Mouse (Mus musculus) small intestine, adult 2 months (tissue): ENCODE data around the gene Ntm. TPM values are rescaled to one million over a fixed set of nuclear protein-coding genes. Genes with fewer than 3 reads are reported as not detected.

Source experiments
- H3K27ac ChIP-seq: fragments of 200-500 bp; 2 replicates; pipeline ENCODE4 v1.5.1; 2012; ENCODE audit warnings: low read depth, low read length, control low read depth, inconsistent platforms; ENCODE audit not compliant: insufficient read depth
- H3K27me3 ChIP-seq: fragments of 200-500 bp; 2 replicates; pipeline ENCODE4 v1.6.1; 2012; ENCODE audit warnings: mild to moderate bottlenecking, moderate library complexity, low read length, inconsistent platforms; ENCODE audit not compliant: control insufficient read depth, insufficient read depth
- H3K36me3 ChIP-seq: fragments of 200-500 bp; 2 replicates; pipeline ENCODE4 v1.6.1; 2012; ENCODE audit warnings: mild to moderate bottlenecking, low read length, control low read depth, inconsistent platforms; ENCODE audit not compliant: control insufficient read depth, insufficient read depth
- H3K4me1 ChIP-seq: fragments of 200-500 bp; 2 replicates; pipeline ENCODE4 v1.6.1; 2012; ENCODE audit warnings: low read length, inconsistent platforms, mixed read lengths; ENCODE audit not compliant: control insufficient read depth, insufficient read depth, insufficient read length
- H3K4me3 ChIP-seq: fragments of 200-500 bp; 2 replicates; pipeline ENCODE4 v1.5.1; 2012; ENCODE audit warnings: low read depth, mild to moderate bottlenecking, control low read depth, inconsistent platforms, low read length, moderate library complexity
- CTCF ChIP-seq: fragments of 200-500 bp; IDR thresholded peaks from 2 replicates; pipeline ENCODE4 v1.5.1; 2012; ENCODE audit warnings: low read depth, mild to moderate bottlenecking, control low read depth, inconsistent platforms, low read length, moderate library complexity, mixed read lengths; ENCODE audit not compliant: insufficient replicate concordance, insufficient read length; ENCODE audit errors: extremely low read depth
- POLR2A ChIP-seq: fragments of 200-500 bp; IDR thresholded peaks from 2 replicates; pipeline ENCODE4 v1.6.1; 2012; ENCODE audit warnings: low read depth, mild to moderate bottlenecking, control low read depth, inconsistent platforms, low read length, moderate library complexity
- WGBS: fragments of 180-500 bp; shearing (Covaris S2); methylation state at CpG from one replicate; pipeline ENCODE4 v1.1.7; 2018; 5-methylcytosine and 5-hydroxymethylcytosine counted together
- polyA plus RNA-seq: library from polyadenylated mRNA; depleted of rRNA; stranded (reverse); fragments of >200 nt; gene quantifications from 2 replicates; pipeline ENCODE4 v1.2.3, GENCODE M21; 2012

Gene Ntm
- polyA plus RNA-seq, 1 experiment = 0.10 TPM

DNA sequence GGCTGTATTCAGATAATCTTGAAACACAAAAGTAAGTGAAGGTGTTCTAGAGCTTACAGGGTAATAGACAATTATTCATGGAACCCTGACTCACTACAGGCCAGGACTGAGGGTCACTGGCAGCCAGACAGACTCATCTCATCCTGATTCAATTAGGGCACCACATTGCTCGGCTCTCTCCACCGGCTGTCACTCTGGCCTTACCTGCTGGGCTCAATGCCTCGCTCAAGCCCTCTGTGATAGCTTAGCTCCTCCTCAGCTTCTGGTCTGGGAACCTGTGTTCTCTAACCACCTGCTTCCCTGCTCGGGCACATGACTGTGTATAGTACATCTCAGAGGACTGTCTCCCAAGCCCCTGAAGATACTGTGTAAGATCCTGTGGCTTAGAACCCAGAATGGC lies 139.2 kb downstream of the Ntm start:
- TF ChIP-seq POLR2A = no peak
- TF ChIP-seq CTCF = no peak
- H3K36me3 ChIP-seq = no peaks in the 10 kb centered on the region

DNA sequence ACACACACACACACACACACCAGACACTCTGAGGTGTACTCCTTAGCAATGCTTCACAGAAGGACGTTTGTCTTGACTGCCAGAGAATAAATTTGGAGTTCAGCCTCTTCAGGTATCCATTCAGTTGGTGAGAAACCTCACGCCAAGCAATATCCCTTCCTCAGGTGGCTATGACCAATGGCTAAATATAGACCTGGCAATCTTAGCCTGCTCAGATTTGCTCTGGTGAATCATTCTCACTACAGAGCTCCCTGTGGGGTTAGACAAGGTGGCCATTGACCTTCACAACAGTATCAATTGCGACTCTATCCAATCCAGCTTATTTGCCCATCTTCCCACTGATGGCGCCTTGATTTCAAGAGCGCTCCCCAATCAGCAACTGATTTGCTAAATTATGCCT lies 150.3 kb downstream of the Ntm start:
- Histone ChIP-seq H3K4me3 (no peak overlapping the region), H3K4me1 (no peaks in the 10 kb centered on the region), H3K27me3 (no peaks in the 10 kb centered on the region), H3K36me3 (no peaks in the 10 kb centered on the region), H3K27ac (no peak overlapping the region)
- TF ChIP-seq POLR2A (no peak), CTCF (no peak)
- whole genome bisulfite sequencing = 72% methylated on average over 5 of the region's 5 CpGs

More for the DNA sequence above, 139.2 kb downstream of the Ntm start:
- Histone ChIP-seq H3K27ac (no peak overlapping the region), H3K4me1 (no peaks in the 10 kb centered on the region), H3K27me3 (no peaks in the 10 kb centered on the region), H3K4me3 (no peak overlapping the region)
- WGBS = 87% methylated on average over 4 of the region's 4 CpGs

DNA sequence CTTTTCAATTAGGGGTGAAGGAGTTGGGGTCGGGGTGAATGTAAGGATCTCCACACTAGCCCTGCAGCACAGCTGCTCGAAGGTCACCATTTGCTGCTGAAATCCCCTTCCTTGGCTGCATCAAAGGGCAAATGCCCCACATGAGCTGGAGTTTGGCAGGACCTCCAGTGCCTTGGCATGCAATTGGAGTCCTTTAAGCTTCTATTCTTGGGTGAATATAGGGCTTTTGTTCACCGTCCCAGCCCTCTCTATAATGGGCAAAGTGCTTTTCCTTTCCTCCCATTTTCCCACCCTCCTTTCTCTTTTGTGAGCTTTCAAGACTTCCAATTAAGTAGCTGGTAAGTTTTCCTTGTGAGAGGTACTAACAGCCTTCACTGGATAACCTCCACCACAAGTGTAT lies 156.2 kb downstream of the Ntm start:
- Histone ChIP-seq H3K4me1 (no peaks in the 10 kb centered on the region), H3K36me3 (no peaks in the 10 kb centered on the region), H3K4me3 (no peak overlapping the region), H3K27me3 (no peaks in the 10 kb centered on the region), H3K27ac (no peak overlapping the region)
- TF ChIP-seq POLR2A = no peak
- no peak for TF ChIP-seq CTCF
- 70% methylated on average over 3 of the region's 3 CpGs for WGBS

DNA sequence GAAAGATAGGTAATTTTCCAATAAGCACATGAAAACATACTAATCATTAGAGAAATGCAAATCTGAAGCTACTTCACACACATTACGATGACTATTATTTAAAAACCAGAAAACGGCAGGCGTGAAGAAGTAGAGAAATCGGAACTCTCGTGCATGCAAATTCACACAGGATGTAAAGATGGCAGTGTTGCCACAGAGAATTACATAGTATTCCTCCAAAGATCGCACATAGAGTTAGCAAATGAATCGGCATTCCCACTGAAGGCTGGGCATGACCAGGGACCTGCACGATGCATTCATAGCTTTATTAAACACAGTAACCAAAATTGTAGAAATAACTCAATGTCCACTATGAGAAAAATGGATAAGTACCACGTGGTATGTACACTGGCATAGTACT lies 158.5 kb downstream of the Ntm start:
- TF ChIP-seq POLR2A = no peak
- no peak for TF ChIP-seq CTCF
- no peak overlapping the region for H3K4me3 ChIP-seq
- H3K27ac ChIP-seq = no peak overlapping the region
- H3K36me3 ChIP-seq = no peaks in the 10 kb centered on the region
- 91% methylated on average over 9 of the region's 9 CpGs for WGBS
- H3K4me1 ChIP-seq = no peaks in the 10 kb centered on the region
- H3K27me3 ChIP-seq = no peaks in the 10 kb centered on the region

DNA sequence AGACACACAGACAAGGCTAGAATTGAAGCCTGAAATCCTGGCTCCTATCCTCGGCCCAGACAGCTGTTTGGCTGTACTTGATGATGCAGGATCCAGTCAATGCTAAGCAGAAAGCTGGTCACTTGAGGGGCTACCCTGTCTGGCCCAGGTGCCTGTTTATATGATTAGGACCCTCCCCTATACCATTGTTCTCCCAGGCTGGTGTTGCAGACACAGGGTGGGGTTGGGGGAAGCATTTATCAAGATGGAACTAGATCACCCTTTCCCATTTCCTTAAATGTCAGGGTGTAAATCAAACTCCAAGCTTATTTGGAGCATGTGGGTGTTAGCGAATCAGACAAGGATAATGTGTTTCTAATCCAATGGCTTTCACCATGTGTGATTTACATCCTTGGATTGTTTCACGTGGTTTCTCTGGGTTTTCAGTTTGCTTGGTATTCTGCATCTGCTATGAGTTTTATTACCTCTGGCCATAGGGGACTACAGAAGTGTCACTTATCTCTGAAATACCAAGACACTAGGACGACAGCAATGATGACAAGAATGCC lies 159.1 kb downstream of the Ntm start:
- no peaks in the 10 kb centered on the region for H3K36me3 ChIP-seq
- 49% methylated on average over 4 of the region's 4 CpGs for WGBS
- no peak overlapping the region for H3K4me3 ChIP-seq
- TF ChIP-seq CTCF = no peak
- TF ChIP-seq POLR2A = no peak
- H3K4me1 ChIP-seq = no peaks in the 10 kb centered on the region
- no peak overlapping the region for H3K27ac ChIP-seq
- H3K27me3 ChIP-seq = no peaks in the 10 kb centered on the region

DNA sequence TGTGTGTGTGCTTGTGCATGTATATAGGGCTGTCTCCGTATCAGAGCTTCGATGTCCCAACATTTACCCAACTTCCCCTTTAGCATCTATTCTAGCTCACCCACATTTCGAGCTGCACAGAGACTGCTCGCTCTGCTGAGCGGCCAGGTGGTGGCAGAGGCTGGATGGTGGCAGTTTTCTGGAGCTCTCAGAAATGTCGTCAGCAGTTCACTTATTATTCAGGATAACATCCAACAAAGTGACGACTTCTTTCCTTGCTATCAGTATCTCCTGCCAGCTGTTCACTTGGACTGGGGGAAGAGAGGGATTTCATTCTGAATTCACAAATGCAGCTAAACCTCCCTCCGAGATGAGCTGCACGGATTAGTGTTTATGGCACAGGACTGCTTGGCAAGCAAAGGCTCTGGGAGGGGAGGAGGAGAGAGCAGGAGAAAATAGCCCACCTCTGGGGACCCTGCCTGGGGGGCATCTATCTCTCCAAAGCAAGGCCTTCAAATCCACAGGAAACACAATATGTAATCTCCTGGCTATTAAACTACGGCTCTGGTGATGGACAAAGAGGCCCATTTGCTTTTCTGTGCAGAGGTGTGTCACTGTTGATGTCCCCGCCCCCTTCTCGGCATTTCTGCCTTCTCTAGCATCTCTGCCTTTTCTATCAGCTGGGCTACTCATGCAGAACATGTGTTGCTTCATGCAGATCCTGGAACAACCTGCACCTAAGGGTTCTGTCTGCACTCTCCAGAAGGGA lies 159.8 kb downstream of the Ntm start:
- Histone ChIP-seq H3K36me3 (no peaks in the 10 kb centered on the region), H3K4me1 (no peaks in the 10 kb centered on the region), H3K27me3 (no peaks in the 10 kb centered on the region), H3K27ac (no peak overlapping the region), H3K4me3 (no peak overlapping the region)
- no peak for TF ChIP-seq POLR2A
- TF ChIP-seq CTCF = no peak
- WGBS = 44% methylated on average over 12 of the region's 12 CpGs

DNA sequence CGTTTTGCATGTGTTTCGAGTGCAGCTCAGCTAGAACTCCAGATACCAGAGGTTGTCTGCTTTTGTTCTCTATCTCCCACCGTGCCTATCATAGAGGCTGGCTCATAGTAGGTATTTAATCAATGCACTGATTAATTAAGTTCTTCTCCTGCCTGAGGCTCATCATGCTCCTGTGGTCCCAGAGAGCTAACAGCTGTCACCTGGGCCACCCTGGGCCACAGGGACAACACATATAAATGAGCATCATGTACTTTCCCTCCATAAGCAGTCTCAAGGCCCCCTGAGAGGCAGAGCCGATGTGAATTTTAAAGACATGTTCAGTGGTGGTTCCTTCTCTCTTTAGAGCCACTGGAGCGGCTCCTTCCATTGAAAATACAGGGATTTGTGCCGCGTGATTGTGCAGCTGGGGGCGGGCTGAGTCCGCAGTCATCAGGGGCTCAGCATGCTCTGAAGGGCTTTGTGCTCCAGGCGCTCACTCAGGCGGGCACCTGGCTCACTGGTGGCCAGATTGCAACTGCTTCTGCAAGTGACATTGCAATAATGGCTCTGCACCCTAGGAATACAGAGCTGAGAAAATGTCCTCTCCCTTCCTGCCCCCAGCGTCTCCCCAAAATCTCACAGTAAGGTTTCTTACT lies 160.8 kb downstream of the Ntm start:
- Histone ChIP-seq H3K27ac (no peak overlapping the region), H3K4me1 (no peaks in the 10 kb centered on the region), H3K36me3 (no peaks in the 10 kb centered on the region), H3K27me3 (no peaks in the 10 kb centered on the region; the same call in 1 of the 2 replicates), H3K4me3 (no peak overlapping the region)
- WGBS = 68% methylated on average over 12 of the region's 12 CpGs
- no peak for TF ChIP-seq POLR2A
- TF ChIP-seq CTCF = no peak
